Mouse (Mus musculus): ENCODE measurements around the gene Lep. TPM values are rescaled to one million over a fixed set of nuclear protein-coding genes. Genes with fewer than 3 reads are reported as not detected.

Gene Lep
- polyA plus RNA-seq, 1 experiment from 2014 or later, result not detected

- 59% methylated on average over 5 of the region's 5 CpGs for WGBS
- Histone ChIP-seq H3K9ac (ENCODE audit: low read length) (no peak overlapping the region), H3K36me3 (ENCODE audit: control insufficient read depth, insufficient read depth, low read length) (no peaks in the 10 kb centered on the region), H3K27me3 (ENCODE audit: control insufficient read depth, insufficient read depth, low read length) (peaks cover 7% of the 10 kb centered on the region; the same call in 1 of the 2 replicates), H3K4me1 (ENCODE audit: control insufficient read depth in 2 of 2, insufficient read depth in 2 of 2, low read length in 2 of 2) (no peaks in the 10 kb centered on the region), H3K4me2 (ENCODE audit: low read length) (no peak overlapping the region), H3K27ac (replicated peaks in 1 of 2; ENCODE audit: control insufficient read depth in 1 of 2, insufficient read depth in 1 of 2, low read depth in 2 of 2, low read length in 2 of 2) (no peak overlapping the region), H3K4me3 (ENCODE audit: control insufficient read depth in 1 of 2, insufficient read depth in 1 of 2, low read depth in 1 of 2, low read length in 2 of 2) (no peak overlapping the region), H3K9me3 (ENCODE audit: control insufficient read depth, low read length) (no peaks in the 10 kb centered on the region)
- no peak for ATAC-seq (ENCODE audit: insufficient number of reproducible peaks, insufficient read depth, low FRiP score, low read depth)
Observed at GRCm38 (mm10) chr6:29049926-29050325, 10.1 kb upstream of the Lep start.

DNA sequence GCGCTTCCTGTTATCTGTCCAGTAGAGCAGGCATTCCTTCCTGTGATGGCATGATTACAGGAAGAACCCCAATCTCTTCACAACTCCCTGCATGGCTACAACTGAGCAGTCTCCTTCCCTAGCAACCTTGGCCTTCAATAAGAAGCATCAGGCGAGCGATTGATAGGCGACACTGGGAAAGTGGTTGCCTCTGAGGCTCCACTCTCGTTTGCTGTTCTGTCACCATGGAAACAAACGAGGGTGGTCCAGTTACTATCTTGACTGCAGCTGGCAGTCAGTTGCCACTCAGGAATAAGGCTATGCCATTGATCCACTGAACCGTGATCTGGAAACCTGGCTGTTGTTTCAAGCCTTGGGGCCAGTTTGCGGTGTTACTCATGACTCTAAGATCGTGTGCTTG is 7.8 kb upstream of the Lep start:
- WGBS, result 46% methylated on average over 9 of the region's 9 CpGs
- ATAC-seq (ENCODE audit: insufficient number of reproducible peaks, insufficient read depth, low FRiP score, low read depth), result no peak
- Histone ChIP-seq H3K27me3 (ENCODE audit: control insufficient read depth, insufficient read depth, low read length) (peaks cover 7% of the 10 kb centered on the region; the same call in 1 of the 2 replicates), H3K9ac (ENCODE audit: low read length) (no peak overlapping the region), H3K9me3 (ENCODE audit: control insufficient read depth, low read length) (no peaks in the 10 kb centered on the region), H3K4me2 (ENCODE audit: low read length) (no peak overlapping the region), H3K4me1 (ENCODE audit: control insufficient read depth in 2 of 2, insufficient read depth in 2 of 2, low read length in 2 of 2) (no peaks in the 10 kb centered on the region), H3K36me3 (ENCODE audit: control insufficient read depth, insufficient read depth, low read length) (no peaks in the 10 kb centered on the region), H3K4me3 (ENCODE audit: control insufficient read depth in 1 of 2, insufficient read depth in 1 of 2, low read depth in 1 of 2, low read length in 2 of 2) (no peak overlapping the region), H3K27ac (replicated peaks in 1 of 2; ENCODE audit: control insufficient read depth in 1 of 2, insufficient read depth in 1 of 2, low read depth in 2 of 2, low read length in 2 of 2) (no peak overlapping the region)

DNA sequence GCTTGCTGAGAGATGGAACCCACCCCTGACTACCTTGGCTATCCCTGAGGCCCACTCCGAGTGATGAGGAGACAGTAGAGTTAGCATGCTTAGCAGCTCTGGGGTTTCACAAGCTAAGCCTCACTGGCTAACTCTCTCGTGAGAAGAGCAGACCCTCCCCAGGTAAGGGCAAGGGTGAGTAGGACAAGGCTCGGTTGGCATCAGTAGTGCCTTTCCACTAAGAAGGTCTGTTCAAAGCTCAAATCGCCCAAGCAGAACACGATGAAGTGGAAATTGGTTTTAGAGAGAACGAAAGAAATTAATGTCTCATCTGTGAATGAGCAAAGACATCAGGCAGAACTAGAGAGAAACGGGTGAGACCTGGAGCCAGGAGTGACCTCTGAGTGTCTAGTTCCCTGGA is 6.8 kb upstream of the Lep start:
- 73% methylated on average over 7 of the region's 7 CpGs for WGBS
- Histone ChIP-seq H3K4me3 (ENCODE audit: control insufficient read depth in 1 of 2, insufficient read depth in 1 of 2, low read depth in 1 of 2, low read length in 2 of 2) (no peak overlapping the region), H3K27me3 (ENCODE audit: control insufficient read depth, insufficient read depth, low read length) (peaks cover 7% of the 10 kb centered on the region; the same call in 1 of the 2 replicates), H3K9me3 (ENCODE audit: control insufficient read depth, low read length) (no peaks in the 10 kb centered on the region), H3K27ac (replicated peaks in 1 of 2; ENCODE audit: control insufficient read depth in 1 of 2, insufficient read depth in 1 of 2, low read depth in 2 of 2, low read length in 2 of 2) (no peak overlapping the region), H3K9ac (ENCODE audit: low read length) (no peak overlapping the region), H3K36me3 (ENCODE audit: control insufficient read depth, insufficient read depth, low read length) (no peaks in the 10 kb centered on the region), H3K4me2 (ENCODE audit: low read length) (no peak overlapping the region), H3K4me1 (ENCODE audit: control insufficient read depth in 2 of 2, insufficient read depth in 2 of 2, low read length in 2 of 2) (no peaks in the 10 kb centered on the region)
- ATAC-seq (ENCODE audit: insufficient number of reproducible peaks, insufficient read depth, low FRiP score, low read depth), result no peak

- no peak for ATAC-seq (ENCODE audit: insufficient number of reproducible peaks, insufficient read depth, low FRiP score, low read depth)
- WGBS, result 77% methylated on average over 7 of the region's 7 CpGs
- H3K9me3 ChIP-seq (ENCODE audit: control insufficient read depth, low read length), result no peaks in the 10 kb centered on the region
- no peak overlapping the region for H3K27ac ChIP-seq (replicated peaks in 1 of 2; ENCODE audit: control insufficient read depth in 1 of 2, insufficient read depth in 1 of 2, low read depth in 2 of 2, low read length in 2 of 2)
- H3K4me2 ChIP-seq (ENCODE audit: low read length), result no peak overlapping the region
- no peaks in the 10 kb centered on the region for H3K4me1 ChIP-seq (ENCODE audit: control insufficient read depth in 2 of 2, insufficient read depth in 2 of 2, low read length in 2 of 2)
- no peak overlapping the region for H3K4me3 ChIP-seq (ENCODE audit: control insufficient read depth in 1 of 2, insufficient read depth in 1 of 2, low read depth in 1 of 2, low read length in 2 of 2)
- H3K36me3 ChIP-seq (ENCODE audit: control insufficient read depth, insufficient read depth, low read length), result no peaks in the 10 kb centered on the region
- no peak overlapping the region for H3K9ac ChIP-seq (ENCODE audit: low read length)
- 0 out of 2 replicates have a peak, but pooled peaks cover 3% of the 10 kb centered on the region for H3K27me3 ChIP-seq (ENCODE audit: control insufficient read depth, insufficient read depth, low read length)
Observed at GRCm38 (mm10) chr6:29056377-29056776, 3.6 kb upstream of the Lep start.

DNA sequence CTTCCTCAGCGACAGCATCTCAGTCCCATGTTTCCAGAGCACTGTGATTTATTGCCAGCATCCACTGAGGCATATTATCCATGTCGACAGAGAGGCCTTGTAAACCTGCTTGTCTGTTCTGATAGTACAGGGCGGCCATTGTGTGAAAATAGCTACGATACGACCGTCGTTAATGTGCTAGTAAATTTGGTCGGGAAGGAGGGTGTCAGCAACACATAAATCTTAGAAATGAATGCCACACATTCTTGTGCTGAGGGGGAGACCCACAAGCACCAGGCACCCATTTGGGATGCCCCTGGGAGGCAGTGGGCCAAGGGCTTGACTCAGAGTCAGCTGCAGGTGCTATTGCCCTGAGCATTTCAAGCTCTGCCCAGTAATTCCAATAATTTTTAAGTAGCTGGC is 6.4 kb downstream of the Lep start:
- no peaks in the 10 kb centered on the region; a peak in 1 of 4 replicates for H3K4me1 ChIP-seq (ENCODE audit: control insufficient read depth in 2 of 2, insufficient read depth in 2 of 2, low read length in 2 of 2)
- ATAC-seq (ENCODE audit: insufficient number of reproducible peaks, insufficient read depth, low FRiP score, low read depth), result no peak
- WGBS, result 61% methylated on average over 8 of the region's 8 CpGs
- H3K27me3 ChIP-seq (ENCODE audit: control insufficient read depth, insufficient read depth, low read length), result no peaks in the 10 kb centered on the region
- H3K9me3 ChIP-seq (ENCODE audit: control insufficient read depth, low read length), result no peaks in the 10 kb centered on the region
- no peak overlapping the region for H3K27ac ChIP-seq (replicated peaks in 1 of 2; ENCODE audit: control insufficient read depth in 1 of 2, insufficient read depth in 1 of 2, low read depth in 2 of 2, low read length in 2 of 2)
- H3K4me2 ChIP-seq (ENCODE audit: low read length), result no peak overlapping the region
- no peak overlapping the region for H3K9ac ChIP-seq (ENCODE audit: low read length)
- no peaks in the 10 kb centered on the region for H3K36me3 ChIP-seq (ENCODE audit: control insufficient read depth, insufficient read depth, low read length)
- no peak overlapping the region for H3K4me3 ChIP-seq (ENCODE audit: control insufficient read depth in 1 of 2, insufficient read depth in 1 of 2, low read depth in 1 of 2, low read length in 2 of 2)

DNA sequence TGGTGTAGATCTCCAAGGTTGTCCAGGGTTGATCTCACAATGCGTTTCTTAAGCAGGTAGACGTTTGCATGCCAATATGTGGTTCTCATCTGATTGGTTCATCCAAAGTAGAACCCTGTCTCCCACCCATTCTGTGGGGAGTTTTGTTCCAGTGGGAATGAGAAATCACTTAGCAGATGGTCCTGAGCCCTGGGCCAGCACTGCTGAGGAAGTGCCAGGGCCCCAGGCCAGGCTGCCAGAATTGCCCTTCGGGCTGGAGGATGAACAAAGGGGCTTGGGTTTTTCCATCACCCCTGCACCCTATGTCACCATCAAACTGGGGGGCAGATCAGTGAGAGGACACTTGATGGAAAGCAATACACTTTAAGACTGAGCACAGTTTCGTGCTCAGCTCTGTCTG is 12.2 kb downstream of the Lep start:
- Histone ChIP-seq H3K27me3 (ENCODE audit: control insufficient read depth, insufficient read depth, low read length) (no peaks in the 10 kb centered on the region), H3K36me3 (ENCODE audit: control insufficient read depth, insufficient read depth, low read length) (no peaks in the 10 kb centered on the region), H3K9ac (ENCODE audit: low read length) (no peak overlapping the region), H3K4me1 (ENCODE audit: control insufficient read depth in 2 of 2, insufficient read depth in 2 of 2, low read length in 2 of 2) (no peaks in the 10 kb centered on the region), H3K4me2 (ENCODE audit: low read length) (no peak overlapping the region), H3K9me3 (ENCODE audit: control insufficient read depth, low read length) (no peaks in the 10 kb centered on the region), H3K4me3 (ENCODE audit: control insufficient read depth in 1 of 2, insufficient read depth in 1 of 2, low read depth in 1 of 2, low read length in 2 of 2) (no peak overlapping the region), H3K27ac (replicated peaks in 1 of 2; ENCODE audit: control insufficient read depth in 1 of 2, insufficient read depth in 1 of 2, low read depth in 2 of 2, low read length in 2 of 2) (no peak overlapping the region)
- WGBS, result 76% methylated on average over 4 of the region's 4 CpGs
- ATAC-seq (ENCODE audit: insufficient number of reproducible peaks, insufficient read depth, low FRiP score, low read depth), result no peak

DNA sequence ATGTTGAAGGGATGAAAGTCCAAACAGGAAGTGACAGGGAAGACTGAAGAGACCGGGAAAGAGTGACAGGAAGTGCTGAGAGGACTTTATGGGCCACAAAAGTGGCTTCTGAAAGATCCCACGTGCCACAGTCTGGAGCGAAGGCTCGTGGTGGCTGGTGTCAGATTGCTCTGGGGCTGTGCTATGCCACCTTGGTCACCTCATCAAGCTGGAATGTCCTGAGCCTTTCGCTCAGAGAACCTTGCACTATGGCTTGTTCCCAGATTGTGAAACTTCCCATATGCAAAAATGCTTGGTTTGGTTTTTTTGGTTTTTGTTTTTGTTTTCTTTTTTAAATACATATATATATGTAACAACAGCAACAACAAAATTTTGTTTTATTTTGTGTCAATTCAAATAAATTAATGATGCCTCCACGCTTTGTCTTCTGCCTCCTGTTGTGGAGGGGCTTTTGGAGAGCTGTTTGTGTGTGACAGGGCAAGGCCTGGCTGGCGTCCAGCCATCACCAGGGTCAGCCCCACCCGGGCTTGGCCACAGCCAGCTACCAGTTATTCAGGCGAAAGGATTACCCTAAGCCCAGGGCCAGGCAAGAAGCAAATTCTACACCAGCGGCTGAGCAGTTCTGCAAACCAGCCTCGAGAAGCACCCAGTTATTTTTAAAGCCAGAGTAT is 13.6 kb downstream of the Lep start:
- Histone ChIP-seq H3K27me3 (ENCODE audit: control insufficient read depth, insufficient read depth, low read length) (no peaks in the 10 kb centered on the region), H3K36me3 (ENCODE audit: control insufficient read depth, insufficient read depth, low read length) (no peaks in the 10 kb centered on the region), H3K4me3 (ENCODE audit: control insufficient read depth in 1 of 2, insufficient read depth in 1 of 2, low read depth in 1 of 2, low read length in 2 of 2) (no peak overlapping the region), H3K27ac (replicated peaks in 1 of 2; ENCODE audit: control insufficient read depth in 1 of 2, insufficient read depth in 1 of 2, low read depth in 2 of 2, low read length in 2 of 2) (no peak overlapping the region), H3K9ac (ENCODE audit: low read length) (no peak overlapping the region), H3K4me1 (ENCODE audit: control insufficient read depth in 2 of 2, insufficient read depth in 2 of 2, low read length in 2 of 2) (no peaks in the 10 kb centered on the region), H3K4me2 (ENCODE audit: low read length) (no peak overlapping the region), H3K9me3 (ENCODE audit: control insufficient read depth, low read length) (no peaks in the 10 kb centered on the region)
- no peak for ATAC-seq (ENCODE audit: insufficient number of reproducible peaks, insufficient read depth, low FRiP score, low read depth)
- 54% methylated on average over 11 of the region's 11 CpGs for WGBS

DNA sequence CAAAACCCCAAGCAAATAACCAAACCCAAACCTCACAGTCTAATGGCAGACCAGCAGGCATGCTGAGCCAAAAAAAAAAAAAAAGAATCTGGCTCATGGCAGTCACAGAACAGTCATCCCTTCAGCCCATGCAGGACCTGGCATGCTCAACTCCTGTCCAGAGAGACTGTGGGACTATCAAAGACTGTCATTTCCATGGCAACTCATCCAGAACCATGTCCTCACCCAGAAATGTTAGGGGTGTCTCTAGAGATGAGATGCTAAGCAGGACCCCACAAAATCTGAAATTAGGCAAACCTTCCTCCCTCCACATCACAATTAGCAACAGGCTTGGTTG is 14.1 kb downstream of the Lep start:
- ATAC-seq (ENCODE audit: insufficient number of reproducible peaks, insufficient read depth, low FRiP score, low read depth), result no peak
- H3K4me1 ChIP-seq (ENCODE audit: control insufficient read depth in 2 of 2, insufficient read depth in 2 of 2, low read length in 2 of 2), result no peaks in the 10 kb centered on the region

More for the DNA sequence above, 14.1 kb downstream of the Lep start:
- Histone ChIP-seq H3K27ac (replicated peaks in 1 of 2; ENCODE audit: control insufficient read depth in 1 of 2, insufficient read depth in 1 of 2, low read depth in 2 of 2, low read length in 2 of 2) (no peak overlapping the region), H3K4me3 (ENCODE audit: control insufficient read depth in 1 of 2, insufficient read depth in 1 of 2, low read depth in 1 of 2, low read length in 2 of 2) (no peak overlapping the region), H3K9me3 (ENCODE audit: control insufficient read depth, low read length) (no peaks in the 10 kb centered on the region), H3K27me3 (ENCODE audit: control insufficient read depth, insufficient read depth, low read length) (no peaks in the 10 kb centered on the region), H3K9ac (ENCODE audit: low read length) (no peak overlapping the region), H3K36me3 (ENCODE audit: control insufficient read depth, insufficient read depth, low read length) (no peaks in the 10 kb centered on the region), H3K4me2 (ENCODE audit: low read length) (no peak overlapping the region)

Measured in heart, embryonic 14.5 days (tissue).